Mouse (Mus musculus) MEL (cell line): Measurements from ENCODE around the gene Rassf3.
A peak's percentile ranks its signal among the peaks of the same experiment; 100 is the strongest.

Experiments
- CTCF ChIP-seq, 3 experiments: IDR thresholded peaks in 2 of 3; conservative IDR thresholded peaks in 1 of 3; 2 replicates each; pipeline ENCODE4 v1.5.1; 2011 to 2012; ENCODE audit warnings: low read length in 3 of 3, low read depth in 2 of 3, mild to moderate bottlenecking in 2 of 3, improper control_type of control experiment in 1 of 3, inconsistent platforms in 1 of 3, mixed read lengths in 1 of 3, moderate library complexity in 1 of 3; ENCODE audit not compliant: control insufficient read depth in 1 of 3, insufficient read depth in 1 of 3, poor library complexity in 1 of 3, severe bottlenecking in 1 of 3
- E2F4 ChIP-seq: IDR thresholded peaks from 2 replicates; pipeline ENCODE4 v1.6.1; 2011; ENCODE audit warnings: low read depth, low read length, improper control_type of control experiment, borderline replicate concordance
- EP300 ChIP-seq, 2 experiments: IDR thresholded peaks; 2 replicates each; pipeline ENCODE4 v1.6.1; 2011; ENCODE audit warnings: improper control_type of control experiment in 2 of 2, low read length in 2 of 2, low read depth in 1 of 2, mild to moderate bottlenecking in 1 of 2
- JUND ChIP-seq: IDR thresholded peaks from 2 replicates; pipeline ENCODE4 v1.6.1; 2011; ENCODE audit warnings: low read depth, mild to moderate bottlenecking, improper control_type of control experiment, low read length
- MAX ChIP-seq: IDR thresholded peaks from 2 replicates; pipeline ENCODE4 v1.6.1; 2011; ENCODE audit warnings: low read length, improper control_type of control experiment
- MAZ ChIP-seq: IDR thresholded peaks from 2 replicates; pipeline ENCODE4 v1.6.1; 2012; ENCODE audit warnings: low read depth, mild to moderate bottlenecking, inconsistent platforms, low read length, improper control_type of control experiment
- NELFE ChIP-seq: IDR thresholded peaks from 2 replicates; pipeline ENCODE4 v1.6.1; 2011; ENCODE audit warnings: low read depth, low read length, improper control_type of control experiment
- POLR2A ChIP-seq, 2 experiments: IDR thresholded peaks; 2 replicates each; pipeline ENCODE4 v1.6.1; 2011 to 2012; ENCODE audit warnings: low read length in 2 of 2, mild to moderate bottlenecking in 2 of 2, control low read depth in 1 of 2, improper control_type of control experiment in 1 of 2, low read depth in 1 of 2, moderate library complexity in 1 of 2; ENCODE audit not compliant: control insufficient read depth in 1 of 2, insufficient read depth in 1 of 2, poor library complexity in 1 of 2
- SMC3 ChIP-seq: IDR thresholded peaks from 2 replicates; pipeline ENCODE4 v1.6.1; 2011; ENCODE audit warnings: low read depth, low read length, improper control_type of control experiment
- TAL1 ChIP-seq: IDR thresholded peaks from 2 replicates; pipeline ENCODE4 v1.6.1; 2012; ENCODE audit warnings: mild to moderate bottlenecking, inconsistent platforms, low read length, moderate library complexity, mixed read lengths
- ZC3H11A ChIP-seq: IDR thresholded peaks from 2 replicates; pipeline ENCODE4 v1.6.1; 2012; ENCODE audit warnings: low read depth, mild to moderate bottlenecking, inconsistent platforms, low read length, improper control_type of control experiment

DNA sequence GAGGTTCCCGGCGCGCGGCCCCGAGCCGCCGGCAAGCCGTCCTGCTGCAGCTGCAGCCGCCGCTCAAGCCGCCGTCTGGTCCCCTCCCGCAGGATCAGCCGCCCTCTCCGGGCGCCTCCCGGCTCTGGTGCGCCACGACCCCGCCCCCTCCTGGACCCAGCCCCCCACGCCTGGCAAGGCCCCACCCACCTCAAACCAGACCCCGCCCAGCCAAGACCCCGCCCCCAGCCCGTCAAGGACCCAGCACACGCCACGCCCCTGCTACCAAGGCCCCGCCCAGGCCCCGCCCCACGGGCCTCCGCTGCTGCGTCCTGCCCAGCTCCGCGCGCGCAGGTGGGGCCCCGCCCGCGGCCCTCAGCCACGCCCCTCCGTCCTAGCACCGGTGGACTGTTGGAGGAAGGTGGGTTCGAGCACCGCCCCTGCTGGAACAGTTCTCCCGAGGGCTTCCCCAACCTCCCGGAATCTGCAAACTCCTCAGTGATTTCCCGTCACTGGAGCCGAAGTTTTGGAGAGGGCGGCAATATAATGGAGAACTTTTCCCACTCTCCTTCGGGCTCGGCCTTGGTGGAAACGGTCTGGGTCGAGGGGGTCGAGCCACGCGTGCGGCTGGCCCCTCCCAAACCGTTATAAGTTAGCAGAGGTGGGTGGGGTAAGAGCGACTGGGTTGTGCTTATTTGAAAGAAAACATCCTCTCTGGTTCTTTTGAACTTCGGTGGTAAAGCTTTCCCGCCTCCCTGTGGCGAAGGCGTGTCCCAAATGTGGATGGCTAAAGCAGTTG lies at the start of gene Rassf3:
- TF ChIP-seq POLR2A (IDR thresholded peaks at IDR 0.05; ENCODE audit: control insufficient read depth in 1 of 2, insufficient read depth in 1 of 2, low read depth in 1 of 2, low read length in 2 of 2, poor library complexity in 1 of 2) (peak; percentile 47 to 79; a peak in 2 of 4 replicates), JUND (no peak), MAZ (peak; percentile 55), EP300 (IDR thresholded peaks at IDR 0.05; ENCODE audit: low read depth in 1 of 2, low read length in 2 of 2) (no peak), NELFE (peak; percentile 74), CTCF (IDR thresholded peaks at IDR 0.05 in 2 of 3, conservative IDR thresholded peaks at IDR 0.05 in 1 of 3; ENCODE audit: control insufficient read depth in 1 of 3, insufficient read depth in 1 of 3, low read depth in 2 of 3, low read length in 3 of 3, poor library complexity in 1 of 3, severe bottlenecking in 1 of 3) (peak in 2 of 3 experiments; percentile 11 to 16; a peak in 2 of 6 replicates), E2F4 (peak; percentile 91), ZC3H11A (no peak), MAX (peak; percentile 58; the same call in 1 of the 2 replicates), SMC3 (peak; percentile 2; the same call in 1 of the 2 replicates), TAL1 (no peak)
